Mouse (Mus musculus) midbrain, embryonic 14.5 days (tissue): Measurements from ENCODE around the gene Epas1. TPM values are rescaled to one million over a fixed set of nuclear protein-coding genes. Genes with fewer than 3 reads are reported as not detected.
A peak's percentile ranks its signal among the peaks of the same experiment; 100 is the strongest.

Experiments
- ATAC-seq: fragments of 200-750 bp; cut with Nextera tagmentation; 2 replicates; pipeline ENCODE4 v1.8.0; 2017; ENCODE audit warnings: moderate number of reproducible peaks, moderate library complexity; ENCODE audit not compliant: low FRiP score, low TSS enrichment
- DNase-seq: peaks from one replicate; pipeline ENCODE4 v3.0.0-alpha.2; 2015
- H3K27ac ChIP-seq: fragments of 300-500 bp; sonication (generic); replicated peaks from 2 replicates; pipeline ENCODE4 v1.5.1; 2014; ENCODE audit warnings: mild to moderate bottlenecking, low read depth, low read length, moderate library complexity
- H3K27me3 ChIP-seq: fragments of 300-500 bp; sonication (generic); 2 replicates; pipeline ENCODE4 v1.6.1; 2014; ENCODE audit warnings: low read length, control low read depth, mixed read lengths; ENCODE audit not compliant: control insufficient read depth, insufficient read depth
- H3K36me3 ChIP-seq: fragments of 300-500 bp; sonication (generic); 2 replicates; pipeline ENCODE4 v1.6.1; 2014; ENCODE audit warnings: low read length, control low read depth; ENCODE audit not compliant: control insufficient read depth, insufficient read depth
- H3K4me1 ChIP-seq: fragments of 300-500 bp; sonication (generic); 2 replicates; pipeline ENCODE4 v1.6.1; 2014; ENCODE audit warnings: mild to moderate bottlenecking, antibody characterized with exemption, low read length, control low read depth; ENCODE audit not compliant: control insufficient read depth, insufficient read depth
- H3K4me2 ChIP-seq: fragments of 300-500 bp; sonication (generic); 2 replicates; pipeline ENCODE4 v1.6.1; 2014; ENCODE audit warnings: mild to moderate bottlenecking, low read length, moderate library complexity
- H3K4me3 ChIP-seq: fragments of 300-500 bp; sonication (generic); replicated peaks from 2 replicates; pipeline ENCODE4 v1.5.1; 2014; ENCODE audit warnings: low read depth, low read length
- H3K9ac ChIP-seq: fragments of 300-500 bp; sonication (generic); replicated peaks from 2 replicates; pipeline ENCODE4 v1.6.1; 2014; ENCODE audit warnings: mild to moderate bottlenecking, low read length, moderate library complexity
- H3K9me3 ChIP-seq: fragments of 300-500 bp; sonication (generic); 2 replicates; pipeline ENCODE4 v1.6.1; 2016; ENCODE audit warnings: low read length, control low read depth, mixed read lengths; ENCODE audit not compliant: control insufficient read depth
- WGBS: fragments of 180-500 bp; shearing (Covaris S2); extraction: QIAGEN DNeasy Blood & Tissue Kit; methylation state at CpG from one replicate; pipeline ENCODE4 v1.1.7; 2014; 5-methylcytosine and 5-hydroxymethylcytosine counted together
- polyA plus RNA-seq: library from polyadenylated mRNA; unstranded; fragments of >200 nt; fragmentation: Nextera tagmentation; extraction: Ambion mirVana; gene quantifications from 2 replicates; pipeline ENCODE4 v1.2.1, GENCODE M21; 2014

Gene Epas1
- polyA plus RNA-seq, 1 experiment from 2014 or later: 9.8 TPM

- no peak overlapping the region for H3K4me3 ChIP-seq
- H3K4me2 ChIP-seq: no peak overlapping the region
- no peaks in the 10 kb centered on the region for H3K9me3 ChIP-seq
- H3K4me1 ChIP-seq: peaks cover 24% of the 10 kb centered on the region
- no peak overlapping the region for H3K27ac ChIP-seq
- no peak for DNase-seq
- no peaks in the 10 kb centered on the region for H3K36me3 ChIP-seq
- 73% methylated on average over 10 of the region's 10 CpGs for WGBS
- peaks cover 46% of the 10 kb centered on the region for H3K27me3 ChIP-seq
- H3K9ac ChIP-seq: no peak overlapping the region
- no peak for ATAC-seq
Observed at GRCm38 (mm10) chr17:86751373-86751871, 2.1 kb upstream of the Epas1 start.

- H3K4me3 ChIP-seq: peak overlapping the region; percentile 45
- peaks cover 24% of the 10 kb centered on the region for H3K4me1 ChIP-seq
- peaks cover 58% of the 10 kb centered on the region for H3K27me3 ChIP-seq
- no peak overlapping the region for H3K27ac ChIP-seq
- H3K36me3 ChIP-seq: no peaks in the 10 kb centered on the region
- ATAC-seq (no peak), DNase-seq (peak; percentile 35)
- no peaks in the 10 kb centered on the region for H3K9me3 ChIP-seq
- no peak overlapping the region; the same call in 1 of the 2 replicates for H3K9ac ChIP-seq
- H3K4me2 ChIP-seq: peak overlapping the region; percentile 79
- under 1% methylated on average over 55 of the region's 55 CpGs for WGBS
Observed at GRCm38 (mm10) chr17:86753931-86754805, 668 bp downstream of the Epas1 start.

GRCm38 (mm10) chr17:86754806-86755571, 1.5 kb downstream of the Epas1 start:
- peaks cover 24% of the 10 kb centered on the region for H3K4me1 ChIP-seq
- no peaks in the 10 kb centered on the region for H3K9me3 ChIP-seq
- H3K9ac ChIP-seq: peak overlapping the region; percentile 16; the same call in 1 of the 2 replicates
- WGBS: 2% methylated on average over 52 of the region's 52 CpGs
- peak overlapping the region; percentile 45 for H3K4me3 ChIP-seq
- H3K36me3 ChIP-seq: no peaks in the 10 kb centered on the region
- DNase-seq: peak; percentile 35
- peaks cover 58% of the 10 kb centered on the region for H3K27me3 ChIP-seq
- H3K4me2 ChIP-seq: peak overlapping the region; percentile 79
- no peak overlapping the region for H3K27ac ChIP-seq
- ATAC-seq: no peak

- Histone ChIP-seq H3K4me2 (peak overlapping the region; percentile 79; the same call in 1 of the 2 replicates), H3K4me1 (peaks cover 24% of the 10 kb centered on the region), H3K36me3 (no peaks in the 10 kb centered on the region), H3K9ac (0 out of 2 replicates have a peak overlapping the region, but pooled peaks have one; percentile 16), H3K27me3 (peaks cover 58% of the 10 kb centered on the region), H3K9me3 (no peaks in the 10 kb centered on the region), H3K27ac (no peak overlapping the region), H3K4me3 (peak overlapping the region; percentile 45; the same call in 1 of the 2 replicates)
- 17% methylated on average over 11 of the region's 11 CpGs for WGBS
- ATAC-seq (no peak), DNase-seq (no peak)
Observed at GRCm38 (mm10) chr17:86755581-86756195, 2.2 kb downstream of the Epas1 start.

GRCm38 (mm10) chr17:86757621-86758020, 4.1 kb downstream of the Epas1 start:
- whole genome bisulfite sequencing: 47% methylated on average over 2 of the region's 2 CpGs
- H3K27me3 ChIP-seq: peaks cover 48% of the 10 kb centered on the region

GRCm38 (mm10) chr17:86761859-86762258, 8.4 kb downstream of the Epas1 start:
- no peak for DNase-seq
- Histone ChIP-seq H3K9ac (no peak overlapping the region), H3K4me1 (no peaks in the 10 kb centered on the region), H3K9me3 (no peaks in the 10 kb centered on the region), H3K4me2 (no peak overlapping the region), H3K27me3 (peaks cover 7% of the 10 kb centered on the region), H3K27ac (no peak overlapping the region), H3K4me3 (no peak overlapping the region), H3K36me3 (no peaks in the 10 kb centered on the region)
- no peak for ATAC-seq
- WGBS: 91% methylated on average over 5 of the region's 5 CpGs

More at GRCm38 (mm10) chr17:86757621-86758020, 4.1 kb downstream of the Epas1 start:
- Histone ChIP-seq H3K27ac (no peak overlapping the region), H3K9ac (no peak overlapping the region), H3K4me3 (no peak overlapping the region), H3K4me2 (no peak overlapping the region), H3K36me3 (no peaks in the 10 kb centered on the region), H3K9me3 (no peaks in the 10 kb centered on the region), H3K4me1 (peaks cover 24% of the 10 kb centered on the region)
- ATAC-seq (no peak), DNase-seq (no peak)

GRCm38 (mm10) chr17:86762479-86763242, 9.2 kb downstream of the Epas1 start:
- Histone ChIP-seq H3K27me3 (peaks cover 2% of the 10 kb centered on the region; the same call in 1 of the 2 replicates), H3K27ac (no peak overlapping the region), H3K9ac (no peak overlapping the region), H3K4me2 (no peak overlapping the region), H3K4me1 (no peaks in the 10 kb centered on the region), H3K36me3 (no peaks in the 10 kb centered on the region), H3K4me3 (no peak overlapping the region), H3K9me3 (no peaks in the 10 kb centered on the region)
- no peak for ATAC-seq
- 82% methylated on average over 11 of the region's 11 CpGs for WGBS
- no peak for DNase-seq
